Mouse (Mus musculus): ENCODE measurements around the gene Lyl1. TPM values are rescaled to one million over a fixed set of nuclear protein-coding genes. Genes with fewer than 3 reads are reported as not detected.
"Not testable (repeated sequence)": the region's sequence is repeated elsewhere in the genome, so short reads cannot be mapped to it uniquely, and the experiment has no call there.

The Lyl1 gene
- polyA plus RNA-seq, 1 experiment = not detected

GRCm38 (mm10) chr8:84665385-84665893 lies 35.8 kb upstream of the Lyl1 start:
- H3K79me2 ChIP-seq (ENCODE audit: control insufficient read depth, insufficient read depth) = peaks cover 20% of the 10 kb centered on the region
- no peaks in the 10 kb centered on the region for H3K36me3 ChIP-seq (ENCODE audit: control insufficient read depth, insufficient read depth)
- no peak for TF ChIP-seq MAX (IDR thresholded peaks at IDR 0.05; ENCODE audit: low read depth)
- TF ChIP-seq TCF3 (IDR thresholded peaks at IDR 0.05; ENCODE audit: insufficient read length, low read depth) = no peak
- no peak for TF ChIP-seq REST (IDR thresholded peaks at IDR 0.05; ENCODE audit: insufficient read depth, insufficient read length)
- TF ChIP-seq MYOG (IDR thresholded peaks at IDR 0.05; ENCODE audit: control insufficient read depth in 1 of 3, insufficient read depth in 1 of 3, insufficient read length in 2 of 3, low read depth in 2 of 3) = no peak
- no peak for TF ChIP-seq MYOD1 (IDR thresholded peaks at IDR 0.05; ENCODE audit: control insufficient read depth in 1 of 3, insufficient read length in 2 of 3, low read depth in 2 of 3)
- H3K4me2 ChIP-seq (ENCODE audit: low read depth) = peak overlapping the region; percentile 86
- H3K27me3 ChIP-seq (ENCODE audit: control insufficient read depth, insufficient read depth, insufficient read length) = no peaks in the 10 kb centered on the region
- peak overlapping the region; percentile 22 for H3ac ChIP-seq (ENCODE audit: control insufficient read depth, insufficient read length)
- H3K4me3 ChIP-seq = peak overlapping the region; percentile 99

DNA sequence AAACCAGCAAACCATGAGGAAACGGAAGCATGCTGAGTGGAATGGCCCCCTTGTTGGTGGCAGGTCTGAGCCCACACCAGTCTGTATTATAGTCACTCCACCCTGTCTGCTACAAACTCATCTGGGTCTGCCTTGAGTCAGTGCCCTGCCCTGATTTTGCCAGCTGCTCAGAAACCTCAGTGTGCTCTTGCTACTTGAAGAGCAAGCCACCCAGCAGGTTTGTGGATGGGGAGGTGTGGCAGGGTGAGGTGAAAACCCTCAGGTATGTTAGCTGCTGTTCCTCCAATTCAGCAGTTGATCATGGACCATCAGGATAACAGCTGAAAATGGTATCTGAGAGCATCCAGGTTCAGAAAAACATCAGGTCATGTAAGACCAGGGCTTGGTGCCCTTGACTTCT lies 33.2 kb upstream of the Lyl1 start:
- Histone ChIP-seq H3K4me2 (ENCODE audit: low read depth) (no peak overlapping the region), H3K27me3 (ENCODE audit: control insufficient read depth, insufficient read depth, insufficient read length) (no peaks in the 10 kb centered on the region), H3K79me2 (ENCODE audit: control insufficient read depth, insufficient read depth) (no peaks in the 10 kb centered on the region), H3ac (ENCODE audit: control insufficient read depth, insufficient read length) (no peak overlapping the region), H3K4me3 (no peak overlapping the region), H3K36me3 (ENCODE audit: control insufficient read depth, insufficient read depth) (no peaks in the 10 kb centered on the region)
- no peak for TF ChIP-seq MAX (IDR thresholded peaks at IDR 0.05; ENCODE audit: low read depth)
- peak; percentile 20 for TF ChIP-seq POLR2AphosphoS2 (IDR thresholded peaks at IDR 0.05; ENCODE audit: insufficient read length, low read depth)
- TF ChIP-seq TCF3 (IDR thresholded peaks at IDR 0.05; ENCODE audit: insufficient read length, low read depth) = no peak

GRCm38 (mm10) chr8:84668731-84669485 lies 32.3 kb upstream of the Lyl1 start:
- no peak for TF ChIP-seq SRF (IDR thresholded peaks at IDR 0.05; ENCODE audit: control insufficient read depth, insufficient read length, low read depth)
- no peak for TF ChIP-seq CEBPB (IDR thresholded peaks at IDR 0.05; ENCODE audit: insufficient read depth, poor library complexity, severe bottlenecking)
- TF ChIP-seq USF1 (IDR thresholded peaks at IDR 0.05; ENCODE audit: low read depth) = no peak
- no peak for TF ChIP-seq REST (IDR thresholded peaks at IDR 0.05; ENCODE audit: insufficient read depth, insufficient read length)
- no peak for TF ChIP-seq MYOD1 (IDR thresholded peaks at IDR 0.05; ENCODE audit: control insufficient read depth in 1 of 3, insufficient read length in 2 of 3, low read depth in 2 of 3)
- TF ChIP-seq E2F4 (IDR thresholded peaks at IDR 0.05; ENCODE audit: insufficient read depth) = no peak
- TF ChIP-seq MYOG (IDR thresholded peaks at IDR 0.05; ENCODE audit: control insufficient read depth in 1 of 3, insufficient read depth in 1 of 3, insufficient read length in 2 of 3, low read depth in 2 of 3) = no peak
- no peak for TF ChIP-seq POLR2A (IDR thresholded peaks at IDR 0.05; ENCODE audit: insufficient read length, low read depth)
- no peaks in the 10 kb centered on the region for H3K36me3 ChIP-seq (ENCODE audit: control insufficient read depth, insufficient read depth)
- no peak overlapping the region for H3K4me2 ChIP-seq (ENCODE audit: low read depth)
- H3ac ChIP-seq (ENCODE audit: control insufficient read depth, insufficient read length) = no peak overlapping the region
- H3K27me3 ChIP-seq (ENCODE audit: control insufficient read depth, insufficient read depth, insufficient read length) = no peaks in the 10 kb centered on the region
- no peaks in the 10 kb centered on the region for H3K79me2 ChIP-seq (ENCODE audit: control insufficient read depth, insufficient read depth)
- H3K4me3 ChIP-seq = no peak overlapping the region

GRCm38 (mm10) chr8:84670295-84671006 lies 30.8 kb upstream of the Lyl1 start:
- H3K27me3 ChIP-seq (ENCODE audit: control insufficient read depth, insufficient read depth, insufficient read length); H3K36me3 ChIP-seq (ENCODE audit: control insufficient read depth, insufficient read depth); H3K79me2 ChIP-seq (ENCODE audit: control insufficient read depth, insufficient read depth); H3ac ChIP-seq (ENCODE audit: control insufficient read depth, insufficient read length); H3K4me2 ChIP-seq (ENCODE audit: low read depth); H3K4me3 ChIP-seq: not testable (repeated sequence)

GRCm38 (mm10) chr8:84677305-84677704 lies 24.0 kb upstream of the Lyl1 start:
- Histone ChIP-seq H3K79me2 (ENCODE audit: control insufficient read depth, insufficient read depth) (peaks cover 52% of the 10 kb centered on the region), H3K36me3 (ENCODE audit: control insufficient read depth, insufficient read depth) (peaks cover 14% of the 10 kb centered on the region)

More at GRCm38 (mm10) chr8:84677305-84677704, 24.0 kb upstream of the Lyl1 start:
- TF ChIP-seq CEBPB (IDR thresholded peaks at IDR 0.05; ENCODE audit: insufficient read depth, poor library complexity, severe bottlenecking) (no peak), SRF (IDR thresholded peaks at IDR 0.05; ENCODE audit: control insufficient read depth, insufficient read length, low read depth) (no peak), MYOD1 (IDR thresholded peaks at IDR 0.05; ENCODE audit: control insufficient read depth in 1 of 3, insufficient read length in 2 of 3, low read depth in 2 of 3) (no peak), REST (IDR thresholded peaks at IDR 0.05; ENCODE audit: insufficient read depth, insufficient read length) (no peak), MYOG (IDR thresholded peaks at IDR 0.05; ENCODE audit: control insufficient read depth in 1 of 3, insufficient read depth in 1 of 3, insufficient read length in 2 of 3, low read depth in 2 of 3) (no peak), TCF12 (IDR thresholded peaks at IDR 0.05; ENCODE audit: insufficient read depth, poor library complexity, severe bottlenecking) (no peak), POLR2A (IDR thresholded peaks at IDR 0.05; ENCODE audit: insufficient read length, low read depth) (no peak), USF1 (IDR thresholded peaks at IDR 0.05; ENCODE audit: low read depth) (no peak), POLR2AphosphoS2 (IDR thresholded peaks at IDR 0.05; ENCODE audit: insufficient read length, low read depth) (no peak), TCF3 (IDR thresholded peaks at IDR 0.05; ENCODE audit: insufficient read length, low read depth) (no peak)
- Histone ChIP-seq H3K4me3 (no peak overlapping the region), H3K4me2 (ENCODE audit: low read depth) (no peak overlapping the region), H3K27me3 (ENCODE audit: control insufficient read depth, insufficient read depth, insufficient read length) (no peaks in the 10 kb centered on the region), H3ac (ENCODE audit: control insufficient read depth, insufficient read length) (no peak overlapping the region)

Data from myocyte (in vitro differentiated cells).